Mouse (Mus musculus): ENCODE results near the gene Dennd2d. TPM values are rescaled to one million over a fixed set of nuclear protein-coding genes. Genes with fewer than 3 reads are reported as not detected.

Gene Dennd2d
- polyA plus RNA-seq, 1 experiment from 2014 or later, result 0.46 TPM

DNA sequence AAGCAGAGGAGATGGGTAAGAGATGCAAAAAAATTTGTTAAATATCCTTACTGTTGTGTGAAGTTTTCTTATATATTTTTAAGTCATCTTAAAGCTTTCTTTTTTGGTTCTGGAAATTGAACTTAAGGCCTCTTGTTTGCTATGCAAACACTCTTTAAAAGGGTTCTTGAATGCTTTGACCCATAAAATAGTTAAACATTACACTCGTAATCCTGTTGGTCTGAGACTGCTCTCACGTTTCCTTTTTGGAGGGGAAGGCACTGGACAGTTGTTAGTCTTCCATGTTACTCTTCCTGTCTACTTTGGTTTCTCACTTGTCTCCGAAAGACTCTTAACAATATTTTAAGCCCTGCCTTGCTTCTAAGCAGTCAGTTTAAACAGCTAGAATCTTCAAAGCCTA is 66.8 kb downstream of the Dennd2d start:
- DNase-seq (no peak), ATAC-seq (ENCODE audit: low FRiP score, low TSS enrichment) (no peak)
- no peaks in the 10 kb centered on the region for H3K9me3 ChIP-seq (ENCODE audit: control insufficient read depth, low read length)
- H3K36me3 ChIP-seq (ENCODE audit: control insufficient read depth, insufficient read depth, low read length), result peaks cover 12% of the 10 kb centered on the region
- H3K9ac ChIP-seq (replicated peaks; ENCODE audit: low read length), result no peak overlapping the region
- peaks cover 15% of the 10 kb centered on the region for H3K4me1 ChIP-seq (ENCODE audit: control insufficient read depth, insufficient read depth, low read length)
- no peak overlapping the region; the same call in 1 of the 2 replicates for H3K4me3 ChIP-seq (replicated peaks; ENCODE audit: low read depth, low read length)
- WGBS, result 56% methylated on average over 3 of the region's 3 CpGs
- no peaks in the 10 kb centered on the region for H3K27me3 ChIP-seq (ENCODE audit: control insufficient read depth, insufficient read depth, low read length)
- no peak overlapping the region for H3K27ac ChIP-seq (replicated peaks; ENCODE audit: low read depth, low read length)
- H3K4me2 ChIP-seq (ENCODE audit: low read length), result peak overlapping the region; percentile 71

Other genes starting within 250 kb of the Dennd2d start
- not detected in 2 replicates for gene Chil6, start 76.2 kb upstream of the Dennd2d start, polyA plus RNA-seq (2014; fragmentation: Nextera tagmentation; extraction: Ambion mirVana)
- gene Dram2, start 65.4 kb downstream of the Dennd2d start, polyA plus RNA-seq (2014; fragmentation: Nextera tagmentation; extraction: Ambion mirVana), result 66.7 and 67.7 TPM in 2 replicates
- gene Cept1, start 65.4 kb downstream of the Dennd2d start, polyA plus RNA-seq (2014; fragmentation: Nextera tagmentation; extraction: Ambion mirVana), result 46.4 and 51.8 TPM in 2 replicates
- 23.4 and 23.9 TPM in 2 replicates for gene Lrif1, start 202.6 kb downstream of the Dennd2d start, polyA plus RNA-seq (2014; fragmentation: Nextera tagmentation; extraction: Ambion mirVana)